Mouse (Mus musculus) ovary, postnatal 10 days (tissue): ENCODE measurements around the gene Ucp1.

Experiments used
- DNase-seq: peaks from one replicate; pipeline ENCODE4 v3.0.0; 2022; ENCODE audit warnings: low spot score

Gene Ucp1

DNA sequence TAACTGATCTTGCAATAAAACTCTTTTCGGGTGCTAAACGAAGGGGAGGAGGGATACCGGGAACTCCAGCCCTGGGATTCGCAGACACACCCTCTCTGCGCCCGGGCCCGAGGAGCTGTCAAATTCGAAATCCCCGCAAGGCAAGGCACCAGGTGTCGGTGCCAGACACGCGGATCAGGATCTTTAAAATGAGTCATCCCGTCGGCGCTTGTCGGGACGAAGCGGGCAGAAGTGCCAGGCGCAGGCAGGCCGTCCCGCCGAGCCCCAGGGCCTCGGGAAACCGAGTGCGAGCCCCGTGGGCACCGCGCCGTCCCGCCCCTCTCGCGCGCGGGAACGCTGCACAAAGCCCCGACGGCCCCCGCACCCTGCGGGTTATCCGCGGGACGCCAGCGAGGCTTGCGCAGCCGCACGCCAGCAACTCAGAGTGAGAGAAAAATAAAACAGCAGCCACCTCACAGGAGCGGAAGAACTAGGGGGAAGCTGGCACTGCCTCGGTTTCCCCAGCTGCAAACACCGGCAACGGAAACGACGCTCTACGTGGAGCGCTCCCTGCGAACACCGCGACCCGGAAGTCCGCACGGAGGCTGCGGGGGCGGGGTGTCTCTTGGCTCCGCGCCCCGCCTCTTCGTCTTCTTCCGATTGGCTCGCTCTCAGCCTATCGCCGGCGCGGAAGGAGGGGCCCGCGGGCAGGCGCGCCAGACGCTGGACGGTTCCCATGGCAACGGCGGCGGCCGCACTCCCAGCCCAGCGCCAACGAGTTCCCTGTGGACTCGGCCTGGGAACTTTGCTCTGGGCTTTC lies 41.9 kb downstream of the Ucp1 start, which contains the start of gene Elmod2:
Gene Elmod2 (minus strand): TSS at position 588 of the 799 bp plus-strand sequence.
- peak; percentile 93 for DNase-seq

- DNase-seq, result no peak
Measured at GRCm38 (mm10) chr8:83332864-83333263, 42.7 kb downstream of the Ucp1 start.

GRCm38 (mm10) chr8:83342076-83342475 lies 51.9 kb downstream of the Ucp1 start:
- DNase-seq, result no peak

- DNase-seq, result no peak
Measured at GRCm38 (mm10) chr8:83342693-83343092, 52.5 kb downstream of the Ucp1 start.
